Mouse (Mus musculus): ENCODE measurements around the gene Helb. TPM values are rescaled to one million over a fixed set of nuclear protein-coding genes. Genes with fewer than 3 reads are reported as not detected.
"Not testable (repeated sequence)": the region's sequence is repeated elsewhere in the genome, so short reads cannot be mapped to it uniquely, and the experiment has no call there.

Helb gene
- polyA plus RNA-seq, 1 experiment from 2014 or later, result 7.3 TPM

DNA sequence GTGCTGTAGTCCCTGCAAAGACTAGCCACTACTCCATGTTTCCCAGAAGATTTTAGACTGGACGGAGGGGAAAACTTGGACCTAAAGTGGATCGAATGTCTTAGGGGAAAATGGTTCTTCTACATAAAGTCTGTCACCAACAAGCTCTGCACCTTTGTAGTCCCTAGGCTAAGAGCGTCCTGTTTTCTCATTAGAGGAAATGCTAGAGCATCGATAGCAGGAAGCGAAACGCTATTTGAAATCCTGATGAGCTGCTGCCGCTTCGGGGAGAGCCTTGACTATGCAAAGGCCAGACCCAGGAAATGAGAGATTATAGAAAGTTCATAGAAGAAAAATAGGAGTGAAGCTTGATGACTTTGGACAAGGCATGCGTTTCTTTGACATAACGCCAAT lies 12.7 kb upstream of the Helb start:
- peaks cover 5% of the 10 kb centered on the region; the same call in 1 of the 2 replicates for H3K4me1 ChIP-seq (replicated peaks)
- no peaks in the 10 kb centered on the region for H3K36me3 ChIP-seq
- no peaks in the 10 kb centered on the region for H3K27me3 ChIP-seq
- H3K4me2 ChIP-seq, result no peak overlapping the region
- ATAC-seq (ENCODE audit: insufficient number of reproducible peaks, insufficient read depth, low FRiP score, low TSS enrichment, low read depth), result no peak
- WGBS, result 75% methylated on average over 10 of the region's 10 CpGs
- H3K27ac ChIP-seq, result no peak overlapping the region
- 0 out of 2 replicates have a peak, but pooled peaks cover 5% of the 10 kb centered on the region for H3K9me3 ChIP-seq
- no peak overlapping the region for H3K4me3 ChIP-seq (replicated peaks)
- H3K9ac ChIP-seq (replicated peaks), result no peak overlapping the region

DNA sequence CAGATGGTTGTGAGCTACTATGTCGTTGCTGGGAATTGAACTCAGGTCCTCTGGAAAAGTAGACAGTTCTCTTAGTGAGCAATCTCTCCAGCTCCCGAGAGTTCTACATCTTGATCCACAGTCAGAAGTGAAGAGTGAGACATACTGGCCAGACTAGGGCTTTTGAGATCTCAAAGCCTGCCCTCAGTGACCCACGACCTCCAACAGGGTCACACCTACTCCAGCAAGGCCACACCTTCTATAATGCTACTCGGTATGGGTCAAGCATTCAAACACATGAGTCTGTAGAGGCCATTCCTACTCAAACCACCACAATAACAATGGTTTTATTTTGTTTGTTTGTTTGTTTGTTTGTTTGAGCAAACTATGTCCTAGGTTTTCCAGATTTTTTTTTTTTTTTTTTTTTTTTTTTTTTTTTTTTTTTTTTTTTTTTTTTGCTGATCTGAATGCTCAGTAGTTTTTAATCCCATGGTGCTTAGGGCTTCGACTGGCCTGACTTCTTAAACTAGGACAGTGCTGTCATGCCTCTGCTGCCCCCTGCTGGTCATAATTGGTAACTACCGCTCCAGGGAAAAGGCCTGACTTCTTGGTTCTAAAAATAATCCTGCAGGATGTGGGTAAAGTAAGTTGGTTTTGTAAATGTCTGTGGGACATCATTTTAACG lies 12.1 kb upstream of the Helb start:
- no peak overlapping the region for H3K27ac ChIP-seq
- H3K4me2 ChIP-seq, result no peak overlapping the region
- H3K27me3 ChIP-seq, result no peaks in the 10 kb centered on the region
- H3K4me3 ChIP-seq (replicated peaks), result no peak overlapping the region
- peaks cover 5% of the 10 kb centered on the region; the same call in 1 of the 2 replicates for H3K4me1 ChIP-seq (replicated peaks)
- ATAC-seq (ENCODE audit: insufficient number of reproducible peaks, insufficient read depth, low FRiP score, low TSS enrichment, low read depth), result no peak
- H3K9me3 ChIP-seq, result 0 out of 2 replicates have a peak, but pooled peaks cover 3% of the 10 kb centered on the region
- 52% methylated on average over 7 of the region's 7 CpGs for WGBS
- H3K36me3 ChIP-seq, result no peaks in the 10 kb centered on the region
- H3K9ac ChIP-seq (replicated peaks), result no peak overlapping the region

DNA sequence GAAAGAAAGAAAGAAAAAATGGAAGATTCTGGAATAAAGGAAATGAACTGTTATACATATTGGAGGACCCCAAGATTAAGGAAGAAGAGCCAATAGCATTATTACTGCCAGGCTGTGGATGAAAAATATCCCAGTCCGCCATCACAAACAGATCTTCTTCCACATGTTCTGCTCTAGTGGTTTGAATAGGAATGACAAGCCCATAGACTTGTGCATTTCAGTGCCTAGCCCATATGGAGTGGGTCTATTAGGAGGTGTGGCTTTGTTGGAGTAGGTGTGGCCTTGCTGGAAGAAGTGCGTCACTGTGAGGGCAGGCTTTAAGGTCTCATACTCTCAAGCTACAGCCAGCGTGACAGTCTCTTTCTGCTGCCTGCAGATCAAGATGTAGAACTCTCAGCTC lies 10.9 kb upstream of the Helb start:
- WGBS, result 88% methylated on average over 3 of the region's 3 CpGs
- H3K9ac ChIP-seq (replicated peaks), result no peak overlapping the region
- no peak for ATAC-seq (ENCODE audit: insufficient number of reproducible peaks, insufficient read depth, low FRiP score, low TSS enrichment, low read depth)

DNA sequence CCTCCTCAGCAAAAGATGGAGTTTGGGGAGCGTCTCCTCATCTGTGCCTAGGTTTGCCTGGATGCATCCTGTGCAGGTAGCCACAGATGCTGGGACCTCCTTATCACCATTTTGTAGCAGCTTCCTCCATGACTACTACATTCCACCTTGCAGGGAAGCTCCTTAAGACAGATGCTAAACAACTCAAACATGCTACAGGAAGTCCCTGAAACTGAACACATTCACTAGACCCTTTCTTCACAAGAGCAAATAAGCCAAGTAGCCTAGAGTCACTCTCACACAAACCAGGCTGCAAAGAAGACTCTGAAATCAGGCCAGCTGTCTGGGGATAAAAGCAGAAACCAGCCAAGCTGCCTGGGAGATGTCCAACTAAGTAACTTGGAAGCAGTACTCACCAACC lies 2.5 kb upstream of the Helb start:
- no peak overlapping the region for H3K9ac ChIP-seq (replicated peaks)
- ATAC-seq (ENCODE audit: insufficient number of reproducible peaks, insufficient read depth, low FRiP score, low TSS enrichment, low read depth), result no peak
- 97% methylated on average over 1 of the region's 1 CpGs for WGBS

More for the DNA sequence above, 10.9 kb upstream of the Helb start:
- H3K27ac ChIP-seq, result no peak overlapping the region
- H3K27me3 ChIP-seq, result no peaks in the 10 kb centered on the region
- no peaks in the 10 kb centered on the region for H3K9me3 ChIP-seq
- H3K4me3 ChIP-seq (replicated peaks), result no peak overlapping the region
- H3K4me2 ChIP-seq, result no peak overlapping the region
- peaks cover 2% of the 10 kb centered on the region; the same call in 1 of the 2 replicates for H3K4me1 ChIP-seq (replicated peaks)
- no peaks in the 10 kb centered on the region for H3K36me3 ChIP-seq

DNA sequence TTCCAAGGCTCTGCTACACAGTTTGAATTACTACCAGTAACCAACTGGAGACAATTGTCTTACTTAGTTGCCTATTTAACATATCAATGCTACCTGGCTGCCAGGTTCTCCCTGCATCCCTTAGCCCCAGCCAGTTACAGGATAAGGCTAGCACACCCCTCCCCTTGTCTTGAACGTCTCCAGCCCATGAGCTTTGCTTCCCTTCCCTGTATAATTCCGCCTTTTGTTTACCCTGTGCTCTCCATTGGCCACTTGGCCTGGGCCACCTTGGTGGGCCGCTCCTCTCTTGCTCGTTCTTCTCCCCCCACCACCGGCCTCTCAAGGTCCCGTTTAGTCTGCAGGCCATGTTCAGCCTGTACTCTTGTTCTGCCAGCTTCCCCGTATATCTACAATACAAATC lies 1.7 kb upstream of the Helb start:
- Histone ChIP-seq H3K4me1 (replicated peaks) (peaks cover 5% of the 10 kb centered on the region; the same call in 1 of the 2 replicates), H3K27ac (no peak overlapping the region), H3K9me3 (no peaks in the 10 kb centered on the region), H3K9ac (replicated peaks) (no peak overlapping the region), H3K27me3 (no peaks in the 10 kb centered on the region), H3K4me3 (replicated peaks) (no peak overlapping the region), H3K4me2 (no peak overlapping the region), H3K36me3 (no peaks in the 10 kb centered on the region)
- ATAC-seq (ENCODE audit: insufficient number of reproducible peaks, insufficient read depth, low FRiP score, low TSS enrichment, low read depth), result no peak
- 49% methylated on average over 7 of the region's 7 CpGs for WGBS

More for the DNA sequence above, 2.5 kb upstream of the Helb start:
- H3K9me3 ChIP-seq, result no peaks in the 10 kb centered on the region
- H3K4me3 ChIP-seq (replicated peaks), result no peak overlapping the region
- no peak overlapping the region for H3K4me2 ChIP-seq
- H3K4me1 ChIP-seq (replicated peaks), result peaks cover 5% of the 10 kb centered on the region; the same call in 1 of the 2 replicates
- H3K27me3 ChIP-seq, result no peaks in the 10 kb centered on the region
- no peaks in the 10 kb centered on the region for H3K36me3 ChIP-seq
- H3K27ac ChIP-seq, result no peak overlapping the region

DNA sequence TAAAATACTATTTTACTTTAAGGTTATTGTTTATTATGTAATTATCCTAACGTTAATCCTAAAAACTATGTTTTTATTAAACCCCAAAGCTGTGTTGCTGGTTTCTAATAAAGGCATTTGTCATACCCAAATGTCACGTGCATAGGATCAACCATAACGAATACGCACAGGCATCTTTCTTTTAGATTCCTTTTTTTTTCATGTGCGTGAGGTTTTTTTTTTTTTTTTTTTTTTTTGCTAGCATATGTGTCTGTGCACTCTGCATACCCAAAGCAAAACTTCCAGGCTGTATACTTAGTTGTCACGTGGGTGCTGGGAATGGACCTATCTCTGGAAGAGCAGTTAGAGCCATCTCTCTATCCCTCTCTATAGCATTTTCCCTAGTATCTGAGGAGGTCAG lies 1.2 kb upstream of the Helb start:
- 74% methylated on average over 6 of the region's 6 CpGs for WGBS
- no peak overlapping the region for H3K4me2 ChIP-seq
- ATAC-seq (ENCODE audit: insufficient number of reproducible peaks, insufficient read depth, low FRiP score, low TSS enrichment, low read depth), result no peak
- no peaks in the 10 kb centered on the region for H3K9me3 ChIP-seq
- no peaks in the 10 kb centered on the region for H3K27me3 ChIP-seq
- H3K4me3 ChIP-seq (replicated peaks), result no peak overlapping the region
- H3K36me3 ChIP-seq, result 0 out of 2 replicates have a peak, but pooled peaks cover under 1% of the 10 kb centered on the region
- peaks cover 5% of the 10 kb centered on the region; the same call in 1 of the 2 replicates for H3K4me1 ChIP-seq (replicated peaks)
- no peak overlapping the region for H3K9ac ChIP-seq (replicated peaks)
- H3K27ac ChIP-seq, result no peak overlapping the region

DNA sequence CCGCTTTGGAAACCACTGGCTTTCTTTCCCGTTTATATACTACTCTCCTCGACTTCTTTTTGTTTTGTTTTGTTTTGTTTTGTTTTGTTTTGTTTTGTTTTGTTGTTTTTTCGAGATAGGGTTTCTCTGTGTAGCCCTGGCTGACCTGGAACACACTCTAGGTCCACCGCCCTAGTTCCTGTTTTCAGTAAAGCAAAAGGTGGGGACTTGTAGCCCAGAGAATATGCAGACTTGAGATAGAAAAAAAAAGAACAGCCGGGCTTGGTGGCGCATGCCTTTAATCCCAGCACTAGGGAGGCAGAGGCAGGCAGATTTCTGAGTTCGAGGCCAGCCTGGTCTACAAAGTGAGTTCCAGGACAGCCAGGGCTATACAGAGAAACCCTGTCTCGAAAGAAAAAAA lies 695 bp upstream of the Helb start:
- not testable (repeated sequence) for H3K36me3 ChIP-seq; ATAC-seq (ENCODE audit: insufficient number of reproducible peaks, insufficient read depth, low FRiP score, low TSS enrichment, low read depth); H3K27me3 ChIP-seq; H3K27ac ChIP-seq; H3K9ac ChIP-seq (replicated peaks); H3K9me3 ChIP-seq; H3K4me1 ChIP-seq (replicated peaks)
- 76% methylated on average over 9 of the region's 9 CpGs for WGBS
- Histone ChIP-seq H3K4me2 (peak overlapping the region; percentile 72), H3K4me3 (replicated peaks) (peak overlapping the region; percentile 72)

DNA sequence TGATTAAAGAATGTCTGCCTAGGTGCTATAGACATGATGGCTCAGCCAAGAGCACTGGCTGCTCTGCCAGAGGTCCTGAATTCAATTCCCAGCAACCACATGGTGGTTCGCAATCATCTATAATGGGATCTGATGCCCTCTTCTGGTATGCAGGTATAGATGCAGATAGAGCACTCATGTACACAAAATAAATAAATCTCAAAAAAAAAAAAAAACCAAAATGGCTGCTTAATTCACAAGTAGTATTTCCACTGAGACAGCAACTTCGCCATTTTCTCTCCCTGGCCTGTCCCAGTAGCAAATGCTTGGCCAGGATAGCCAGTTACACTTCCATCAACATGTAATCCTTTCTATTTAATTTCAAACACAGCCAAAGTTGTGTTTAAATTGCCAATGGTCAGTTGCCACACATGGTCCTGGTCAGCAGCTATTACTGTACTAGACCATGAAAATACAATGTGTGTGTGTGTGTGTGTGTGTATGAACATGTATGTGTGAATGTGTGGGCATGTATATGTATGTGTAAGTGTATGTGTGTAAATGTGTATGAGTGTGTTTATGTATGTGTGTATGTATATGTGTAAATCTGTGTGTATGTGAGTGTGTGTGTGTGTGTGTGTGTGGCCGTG lies 982 bp downstream of the Helb start:
- peak overlapping the region; percentile 72 for H3K4me3 ChIP-seq (replicated peaks)
- no peak overlapping the region for H3K27ac ChIP-seq
- peak overlapping the region; percentile 67 for H3K9ac ChIP-seq (replicated peaks)
- H3K9me3 ChIP-seq, result no peaks in the 10 kb centered on the region
- no peak for ATAC-seq (ENCODE audit: insufficient number of reproducible peaks, insufficient read depth, low FRiP score, low TSS enrichment, low read depth)
- H3K4me1 ChIP-seq (replicated peaks), result peaks cover 5% of the 10 kb centered on the region; the same call in 1 of the 2 replicates
- H3K36me3 ChIP-seq, result peaks cover 13% of the 10 kb centered on the region; the same call in 1 of the 2 replicates
- no peaks in the 10 kb centered on the region for H3K27me3 ChIP-seq
- WGBS, result 77% methylated on average over 3 of the region's 3 CpGs
- H3K4me2 ChIP-seq, result peak overlapping the region; percentile 72

DNA sequence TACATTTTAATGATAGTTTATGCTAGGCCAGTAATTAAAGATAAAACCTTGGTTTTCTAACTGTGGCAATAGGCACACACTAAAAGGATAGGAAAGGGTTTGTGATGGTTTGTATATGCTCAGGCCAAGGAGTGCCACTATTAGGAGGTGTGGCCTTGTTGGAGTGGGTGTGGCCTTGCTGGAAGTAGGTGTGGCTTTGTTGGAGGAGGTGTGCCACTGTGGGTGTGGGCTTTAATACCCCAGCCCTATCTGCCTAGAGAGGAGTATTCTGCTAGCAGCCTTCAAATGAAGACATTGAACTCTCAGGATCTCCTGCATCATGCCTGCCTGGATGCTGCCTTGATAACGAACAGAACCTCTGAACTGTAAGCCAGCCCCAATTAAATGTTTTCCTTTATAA lies 12.0 kb downstream of the Helb start:
- H3K9ac ChIP-seq (replicated peaks), result no peak overlapping the region
- H3K9me3 ChIP-seq, result no peaks in the 10 kb centered on the region
- H3K4me3 ChIP-seq (replicated peaks), result no peak overlapping the region
- H3K27ac ChIP-seq, result no peak overlapping the region
- H3K4me1 ChIP-seq (replicated peaks), result no peaks in the 10 kb centered on the region
- peaks cover 57% of the 10 kb centered on the region for H3K36me3 ChIP-seq
- H3K4me2 ChIP-seq, result no peak overlapping the region
- H3K27me3 ChIP-seq, result no peaks in the 10 kb centered on the region
- ATAC-seq (ENCODE audit: insufficient number of reproducible peaks, insufficient read depth, low FRiP score, low TSS enrichment, low read depth), result no peak
- 90% methylated on average over 1 of the region's 1 CpGs for WGBS

DNA sequence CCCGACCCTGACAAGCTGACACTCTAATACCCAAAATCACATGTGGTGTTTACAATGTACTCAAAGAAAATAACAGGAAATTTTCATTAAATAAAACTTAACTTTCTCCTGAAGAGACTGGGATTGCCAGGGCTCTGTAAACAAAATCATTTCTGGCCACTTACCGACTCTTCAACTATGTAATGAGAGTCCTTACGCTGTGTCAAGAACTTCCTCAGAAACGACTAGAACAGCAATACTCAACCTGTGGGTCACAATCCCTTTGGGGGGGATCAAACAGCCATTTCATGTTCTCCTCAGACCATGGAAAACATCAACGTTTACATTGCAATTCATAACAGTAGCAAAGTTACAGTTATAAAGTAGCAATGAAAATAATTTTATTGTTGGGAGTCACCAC lies 15.2 kb downstream of the Helb start:
- Histone ChIP-seq H3K9ac (replicated peaks) (no peak overlapping the region), H3K27me3 (no peaks in the 10 kb centered on the region), H3K4me3 (replicated peaks) (no peak overlapping the region), H3K4me2 (no peak overlapping the region), H3K36me3 (peaks cover 55% of the 10 kb centered on the region), H3K4me1 (replicated peaks) (no peaks in the 10 kb centered on the region), H3K27ac (no peak overlapping the region), H3K9me3 (no peaks in the 10 kb centered on the region)
- WGBS, result 84% methylated on average over 5 of the region's 5 CpGs
- ATAC-seq (ENCODE audit: insufficient number of reproducible peaks, insufficient read depth, low FRiP score, low TSS enrichment, low read depth), result no peak

DNA sequence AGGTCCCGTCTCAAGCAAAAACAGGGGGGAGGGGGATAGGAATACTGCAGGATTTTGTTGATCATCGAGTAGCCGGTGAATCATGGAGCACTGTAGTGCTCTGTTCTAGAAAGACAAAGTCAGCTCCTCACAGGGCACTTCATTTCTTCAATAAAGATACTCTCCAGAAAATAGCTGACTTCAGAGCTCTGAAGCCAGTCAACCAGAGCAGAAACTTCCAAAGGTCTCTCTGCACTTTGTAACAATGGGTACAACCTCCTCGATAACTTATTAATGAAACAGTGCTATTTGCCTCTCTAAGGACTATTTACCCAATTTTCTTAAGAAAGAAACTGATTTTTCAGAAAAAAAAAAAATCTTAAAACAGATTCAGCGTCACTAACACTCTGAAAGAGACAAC lies 17.1 kb downstream of the Helb start:
- H3K4me2 ChIP-seq, result no peak overlapping the region
- H3K9ac ChIP-seq (replicated peaks), result no peak overlapping the region
- no peaks in the 10 kb centered on the region for H3K27me3 ChIP-seq
- no peak overlapping the region for H3K27ac ChIP-seq
- no peak overlapping the region for H3K4me3 ChIP-seq (replicated peaks)
- no peaks in the 10 kb centered on the region for H3K9me3 ChIP-seq
- no peak for ATAC-seq (ENCODE audit: insufficient number of reproducible peaks, insufficient read depth, low FRiP score, low TSS enrichment, low read depth)
- WGBS, result 94% methylated on average over 5 of the region's 5 CpGs
- peaks cover 66% of the 10 kb centered on the region for H3K36me3 ChIP-seq
- no peaks in the 10 kb centered on the region for H3K4me1 ChIP-seq (replicated peaks)

Data from limb, embryonic 12.5 days (tissue).